Mouse (Mus musculus) ES-E14 (cell line): ENCODE measurements around the gene Obsl1. TPM values are rescaled to one million over a fixed set of nuclear protein-coding genes. Genes with fewer than 3 reads are reported as not detected.

Experiments used
- DNase-seq: peaks from one replicate; pipeline ENCODE4 v3.0.0-alpha.2; 2013; ENCODE audit warnings: low read depth, low spot score
- H3K27ac ChIP-seq: 2 replicates; pipeline ENCODE4 v1.5.1; 2012; ENCODE audit warnings: low read depth, mild to moderate bottlenecking, low read length, moderate library complexity, mixed read lengths; ENCODE audit not compliant: poor library complexity, insufficient read depth, severe bottlenecking
- H3K36me3 ChIP-seq: 2 replicates; pipeline ENCODE4 v1.6.1; 2012; ENCODE audit warnings: mild to moderate bottlenecking, low read length, moderate library complexity, mixed read lengths; ENCODE audit not compliant: control insufficient read depth, poor library complexity, insufficient read depth, severe bottlenecking
- H3K4me1 ChIP-seq, 2 experiments: fragments of 150-350 bp in 1 of 2; sonication (generic) in 1 of 2; 2 replicates each; pipeline ENCODE4 v1.6.1; 2012; ENCODE audit warnings: low read length in 2 of 2, mild to moderate bottlenecking in 1 of 2, mixed read lengths in 1 of 2; ENCODE audit not compliant: control insufficient read depth in 2 of 2, insufficient read depth in 2 of 2, poor library complexity in 1 of 2
- H3K4me3 ChIP-seq, 2 experiments: fragments of 150-350 bp in 1 of 2; sonication (generic) in 1 of 2; 2 replicates each; pipeline ENCODE4 v1.5.1; 2012; ENCODE audit warnings: low read length in 2 of 2, low read depth in 1 of 2, mild to moderate bottlenecking in 1 of 2, mixed read lengths in 1 of 2; ENCODE audit not compliant: insufficient read depth in 1 of 2, poor library complexity in 1 of 2, severe bottlenecking in 1 of 2
- H3K9ac ChIP-seq: 2 replicates; pipeline ENCODE4 v1.6.1; 2012; ENCODE audit warnings: low read depth, mild to moderate bottlenecking, low read length, mixed read lengths; ENCODE audit not compliant: poor library complexity, insufficient read depth, severe bottlenecking
- H3K9me3 ChIP-seq: fragments of 150-350 bp; sonication (generic); 2 replicates; pipeline ENCODE4 v1.6.1; 2012; ENCODE audit warnings: low read depth, mild to moderate bottlenecking, low read length; ENCODE audit not compliant: control insufficient read depth, insufficient read depth
- CHD2 ChIP-seq: IDR thresholded peaks from 2 replicates; pipeline ENCODE4 v1.6.1; 2014; ENCODE audit warnings: mild to moderate bottlenecking, low read depth, low read length, inconsistent platforms
- HCFC1 ChIP-seq: IDR thresholded peaks from 2 replicates; pipeline ENCODE4 v1.6.1; 2012; ENCODE audit warnings: low read length, inconsistent platforms, borderline replicate concordance; ENCODE audit not compliant: insufficient read depth
- MAFK ChIP-seq: IDR thresholded peaks from 2 replicates; pipeline ENCODE4 v1.6.1; 2014; ENCODE audit warnings: mild to moderate bottlenecking, low read depth, low read length, inconsistent platforms; ENCODE audit not compliant: insufficient read depth
- ZC3H11A ChIP-seq: IDR thresholded peaks from 2 replicates; pipeline ENCODE4 v1.6.1; 2012; ENCODE audit warnings: low read depth, mild to moderate bottlenecking, inconsistent platforms, low read length, borderline replicate concordance
- ZNF384 ChIP-seq: IDR thresholded peaks from 2 replicates; pipeline ENCODE4 v1.6.1; 2012; ENCODE audit warnings: low read depth, low read length, inconsistent platforms
- in situ Hi-C, 2 experiments: fragments of 600-800 bp; cut with MboI; formaldehyde crosslinking; loops; one replicate each; pipeline ENCODE4 v1.15.1; 2025; ENCODE audit warnings: low sequenced_read_pairs in 2 of 2, inconsistent platforms in 1 of 2; ENCODE audit not compliant: unreplicated experiment in 2 of 2
- total RNA-seq: library from RNA; depleted of rRNA; stranded (reverse); fragments of 300-350 nt; gene quantifications from 2 replicates; pipeline ENCODE4 v1.2.3, GENCODE M21; 2012

The Obsl1 gene
- total RNA-seq, 1 experiment, result 45.0 TPM

DNA sequence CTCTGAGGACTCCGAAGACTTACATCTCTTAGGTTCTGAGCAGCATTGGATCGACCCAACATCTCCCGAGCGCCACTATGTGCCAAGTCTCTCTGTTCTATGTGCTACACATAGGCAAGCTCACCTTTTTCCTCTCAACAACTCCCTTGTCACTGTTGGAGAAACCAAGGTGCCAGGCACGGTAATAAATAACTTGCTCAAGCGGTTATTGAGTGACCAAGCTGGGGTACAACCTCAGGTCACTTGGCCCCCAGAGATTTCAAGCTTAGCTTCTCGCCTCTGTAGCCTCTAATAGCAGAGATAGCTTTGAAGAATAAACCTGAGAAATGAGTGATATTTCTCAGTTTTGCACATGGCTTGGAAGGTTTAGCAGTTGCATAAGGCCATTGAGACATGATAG is 35.2 kb upstream of the Obsl1 start:
- no peak overlapping the region for H3K4me3 ChIP-seq
- no peaks in the 10 kb centered on the region for H3K9me3 ChIP-seq
- in situ Hi-C loops, result no loop called here
- H3K27ac ChIP-seq, result no peak overlapping the region
- no peak for TF ChIP-seq ZC3H11A
- TF ChIP-seq ZNF384, result no peak
- TF ChIP-seq CHD2, result no peak
- TF ChIP-seq MAFK, result no peak
- TF ChIP-seq HCFC1, result no peak
- no peak for DNase-seq
- peaks cover 0 to 6% of the 10 kb centered on the region in 2 experiments; a peak in 2 of 4 replicates for H3K4me1 ChIP-seq
- no peak overlapping the region for H3K9ac ChIP-seq
- H3K36me3 ChIP-seq, result no peaks in the 10 kb centered on the region

DNA sequence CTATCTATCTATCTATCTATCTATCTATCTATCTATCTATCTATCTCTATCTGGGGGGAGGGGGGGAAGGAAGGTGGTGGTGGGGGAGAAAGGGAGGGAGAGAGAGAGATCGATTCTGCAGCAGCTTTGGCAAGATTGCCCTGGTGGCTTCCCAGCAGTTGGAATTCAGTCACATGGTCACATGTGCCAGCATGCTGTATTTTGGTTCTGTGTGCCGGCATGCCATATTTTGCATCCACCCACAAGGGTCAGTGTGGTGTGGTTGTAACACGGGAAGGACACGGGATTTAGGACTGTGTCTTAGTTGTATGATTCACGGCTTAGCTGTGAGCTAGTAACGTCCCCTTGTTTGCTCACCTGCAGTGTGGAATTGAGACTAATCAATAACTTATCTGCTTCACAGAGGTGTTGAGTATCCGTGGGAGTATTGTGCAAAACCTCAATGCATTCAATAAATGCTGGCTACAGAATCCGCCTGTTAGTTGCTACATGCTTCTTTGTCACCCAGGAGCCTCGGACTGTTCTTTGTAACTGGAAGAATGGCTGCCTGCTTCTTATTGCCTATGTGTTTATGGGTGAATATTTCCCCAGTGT is 32.4 kb upstream of the Obsl1 start:
- TF ChIP-seq ZC3H11A (no peak), ZNF384 (no peak), HCFC1 (no peak), MAFK (no peak), CHD2 (no peak)
- H3K9ac ChIP-seq, result no peak overlapping the region
- in situ Hi-C loops, result no loop called here
- H3K4me3 ChIP-seq, result no peak overlapping the region
- no peaks in the 10 kb centered on the region for H3K4me1 ChIP-seq
- H3K9me3 ChIP-seq, result no peaks in the 10 kb centered on the region
- peaks cover 10% of the 10 kb centered on the region; the same call in 1 of the 2 replicates for H3K36me3 ChIP-seq
- DNase-seq, result no peak
- H3K27ac ChIP-seq, result no peak overlapping the region

DNA sequence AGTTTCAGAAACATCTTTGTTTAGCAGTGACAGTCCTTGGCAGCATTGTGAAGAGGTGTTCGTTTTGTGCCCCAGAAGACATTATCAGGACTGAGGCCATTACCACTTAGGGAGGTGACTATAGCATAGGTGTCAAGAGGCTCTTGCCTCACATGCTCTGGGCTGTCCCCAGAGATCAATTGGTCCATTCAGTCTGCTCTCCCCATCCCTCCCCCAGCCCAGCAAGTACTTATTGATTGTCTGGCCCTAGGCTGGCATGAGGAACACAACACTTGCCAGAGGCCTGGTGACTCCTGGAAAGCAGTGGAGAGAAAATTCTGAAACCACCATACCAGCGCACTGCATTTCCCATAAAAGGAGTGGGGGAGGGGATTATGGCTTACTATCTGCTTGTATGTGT is 31.3 kb upstream of the Obsl1 start:
- H3K9me3 ChIP-seq, result no peaks in the 10 kb centered on the region
- no peak overlapping the region for H3K4me3 ChIP-seq
- H3K4me1 ChIP-seq, result no peaks in the 10 kb centered on the region
- H3K9ac ChIP-seq, result no peak overlapping the region
- TF ChIP-seq MAFK (no peak), ZC3H11A (no peak), HCFC1 (no peak), ZNF384 (no peak), CHD2 (no peak)
- H3K27ac ChIP-seq, result no peak overlapping the region
- H3K36me3 ChIP-seq, result peaks cover 14% of the 10 kb centered on the region
- in situ Hi-C loops, result no loop called here
- DNase-seq, result no peak

DNA sequence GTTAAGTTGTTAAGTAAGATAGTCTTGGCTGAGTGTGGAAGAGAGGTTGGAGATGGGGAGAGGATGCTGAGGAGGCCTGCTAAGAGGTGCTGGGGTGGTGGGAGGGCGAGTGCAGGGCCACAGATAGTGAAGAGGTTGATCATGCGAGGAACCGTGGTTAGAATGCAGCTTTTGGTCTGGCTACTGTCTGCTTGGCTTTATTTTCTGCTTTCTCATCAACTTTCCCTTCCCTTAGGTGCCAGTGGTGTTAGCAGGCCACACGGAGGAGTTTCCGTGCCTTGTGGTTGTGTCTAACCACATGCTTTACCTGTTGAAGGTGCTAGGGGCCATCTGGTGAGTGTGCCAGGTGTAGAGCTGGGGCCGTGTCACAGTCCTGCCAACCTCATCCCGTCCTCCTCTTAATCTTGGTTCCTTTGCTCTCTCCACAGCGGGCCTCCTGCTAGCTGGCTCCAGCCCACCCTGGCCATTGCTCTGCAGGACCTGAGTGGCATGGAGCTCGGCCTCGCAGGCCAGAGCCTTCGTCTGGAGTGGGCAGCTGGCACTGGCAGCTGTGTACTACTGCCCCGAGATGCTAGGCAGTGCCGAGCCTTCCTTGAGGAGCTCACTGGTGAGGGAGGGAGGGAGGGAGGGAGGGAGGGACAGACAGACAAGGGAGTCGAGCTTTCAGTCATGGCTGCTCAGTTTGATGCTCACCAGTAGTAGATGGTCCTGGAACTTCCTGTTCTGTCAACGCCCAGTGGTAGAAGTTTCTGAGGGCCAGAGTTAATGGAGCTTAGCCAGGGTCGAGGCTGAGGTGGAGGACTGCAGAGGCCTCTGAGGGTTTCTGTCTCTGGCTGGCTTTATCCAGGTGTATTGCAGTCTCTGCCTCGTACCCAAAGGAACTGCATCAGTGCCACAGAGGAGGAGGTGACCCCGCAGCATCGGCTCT is 27.3 kb upstream of the Obsl1 start:
- Histone ChIP-seq H3K4me1 (no peaks in the 10 kb centered on the region), H3K9me3 (no peaks in the 10 kb centered on the region), H3K4me3 (no peak overlapping the region), H3K9ac (no peak overlapping the region), H3K27ac (no peak overlapping the region), H3K36me3 (peaks cover 28% of the 10 kb centered on the region)
- DNase-seq, result no peak
- no peak for TF ChIP-seq CHD2
- no peak for TF ChIP-seq ZC3H11A
- TF ChIP-seq ZNF384, result no peak
- no peak for TF ChIP-seq MAFK
- TF ChIP-seq HCFC1, result no peak
- in situ Hi-C loops, result no loop called here
